Mouse (Mus musculus): ENCODE results near the gene Mettl8. TPM values are rescaled to one million over a fixed set of nuclear protein-coding genes. Genes with fewer than 3 reads are reported as not detected.

Gene Mettl8
- polyA plus RNA-seq, 1 experiment = 18.9 TPM

GRCm38 (mm10) chr2:71089766-71090165 lies 34.4 kb upstream of the Mettl8 start:
- Histone ChIP-seq H3K4me3 (ENCODE audit: control insufficient read depth, insufficient read depth, low read length) (no peak overlapping the region), H3K4me1 (replicated peaks; ENCODE audit: control insufficient read depth, insufficient read depth, low read length) (no peaks in the 10 kb centered on the region; the same call in 1 of the 2 replicates), H3K27me3 (ENCODE audit: control insufficient read depth, insufficient read depth, low read length) (no peaks in the 10 kb centered on the region), H3K36me3 (ENCODE audit: control insufficient read depth, insufficient read depth, low read length) (peaks cover 56% of the 10 kb centered on the region), H3K27ac (ENCODE audit: control insufficient read depth, insufficient read depth, low read length) (no peak overlapping the region)
- DNase-seq = no peak
- no peak for TF ChIP-seq CTCF (IDR thresholded peaks at IDR 0.05; ENCODE audit: borderline replicate concordance, control insufficient read depth, extremely low read depth, insufficient read depth, low read length, poor library complexity)
- TF ChIP-seq POLR2A (IDR thresholded peaks at IDR 0.05; ENCODE audit: control insufficient read depth, extremely low read depth, insufficient read depth, low read length, poor library complexity) = no peak
- WGBS = 80% methylated on average over 3 of the region's 3 CpGs

- Histone ChIP-seq H3K4me3 (ENCODE audit: control insufficient read depth, insufficient read depth, low read length) (no peak overlapping the region), H3K4me1 (replicated peaks; ENCODE audit: control insufficient read depth, insufficient read depth, low read length) (no peaks in the 10 kb centered on the region), H3K27me3 (ENCODE audit: control insufficient read depth, insufficient read depth, low read length) (no peaks in the 10 kb centered on the region), H3K36me3 (ENCODE audit: control insufficient read depth, insufficient read depth, low read length) (peaks cover 49% of the 10 kb centered on the region), H3K27ac (ENCODE audit: control insufficient read depth, insufficient read depth, low read length) (no peak overlapping the region)
- TF ChIP-seq CTCF (IDR thresholded peaks at IDR 0.05; ENCODE audit: borderline replicate concordance, control insufficient read depth, extremely low read depth, insufficient read depth, low read length, poor library complexity) = no peak
- TF ChIP-seq POLR2A (IDR thresholded peaks at IDR 0.05; ENCODE audit: control insufficient read depth, extremely low read depth, insufficient read depth, low read length, poor library complexity) = no peak
- no peak for DNase-seq
- WGBS = 98% methylated on average over 6 of the region's 6 CpGs
These were observed 28.2 kb upstream of the Mettl8 start for GRCm38 (mm10) chr2:71083454-71084193.

DNA sequence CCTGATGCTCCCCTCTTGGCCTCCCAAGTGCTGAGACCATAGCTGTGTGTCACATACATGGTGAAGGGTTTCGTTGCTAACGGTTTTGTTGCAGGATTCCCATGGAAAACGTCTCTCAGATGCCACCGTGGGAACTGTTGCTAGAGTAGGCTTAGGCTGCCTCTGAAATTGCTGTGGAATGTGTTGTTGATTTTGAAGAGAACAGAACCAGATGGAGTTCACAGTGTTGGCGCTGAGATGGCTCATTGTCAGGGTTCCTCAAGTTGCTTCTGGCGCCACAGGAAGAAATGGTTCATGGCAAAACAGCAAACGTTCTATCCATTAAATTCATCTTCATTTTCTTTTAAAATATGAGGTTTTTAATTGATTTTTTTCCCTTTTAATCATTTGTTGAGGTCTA lies 27.0 kb upstream of the Mettl8 start:
- no peak overlapping the region for H3K4me3 ChIP-seq (ENCODE audit: control insufficient read depth, insufficient read depth, low read length)
- H3K27me3 ChIP-seq (ENCODE audit: control insufficient read depth, insufficient read depth, low read length) = no peaks in the 10 kb centered on the region
- peaks cover 37% of the 10 kb centered on the region for H3K36me3 ChIP-seq (ENCODE audit: control insufficient read depth, insufficient read depth, low read length)
- no peak overlapping the region for H3K27ac ChIP-seq (ENCODE audit: control insufficient read depth, insufficient read depth, low read length)
- H3K4me1 ChIP-seq (replicated peaks; ENCODE audit: control insufficient read depth, insufficient read depth, low read length) = no peaks in the 10 kb centered on the region
- 96% methylated on average over 7 of the region's 7 CpGs for WGBS
- TF ChIP-seq CTCF (IDR thresholded peaks at IDR 0.05; ENCODE audit: borderline replicate concordance, control insufficient read depth, extremely low read depth, insufficient read depth, low read length, poor library complexity) (no peak), POLR2A (IDR thresholded peaks at IDR 0.05; ENCODE audit: control insufficient read depth, extremely low read depth, insufficient read depth, low read length, poor library complexity) (no peak)
- no peak for DNase-seq

GRCm38 (mm10) chr2:71073828-71074227 lies 18.4 kb upstream of the Mettl8 start:
- H3K27me3 ChIP-seq (ENCODE audit: control insufficient read depth, insufficient read depth, low read length) = no peaks in the 10 kb centered on the region
- 98% methylated on average over 3 of the region's 3 CpGs for WGBS
- H3K4me3 ChIP-seq (ENCODE audit: control insufficient read depth, insufficient read depth, low read length) = no peak overlapping the region
- no peaks in the 10 kb centered on the region for H3K4me1 ChIP-seq (replicated peaks; ENCODE audit: control insufficient read depth, insufficient read depth, low read length)
- no peak overlapping the region for H3K27ac ChIP-seq (ENCODE audit: control insufficient read depth, insufficient read depth, low read length)
- DNase-seq = no peak
- peaks cover 8% of the 10 kb centered on the region; the same call in 1 of the 2 replicates for H3K36me3 ChIP-seq (ENCODE audit: control insufficient read depth, insufficient read depth, low read length)
- TF ChIP-seq POLR2A (IDR thresholded peaks at IDR 0.05; ENCODE audit: control insufficient read depth, extremely low read depth, insufficient read depth, low read length, poor library complexity) = no peak
- no peak for TF ChIP-seq CTCF (IDR thresholded peaks at IDR 0.05; ENCODE audit: borderline replicate concordance, control insufficient read depth, extremely low read depth, insufficient read depth, low read length, poor library complexity)

DNA sequence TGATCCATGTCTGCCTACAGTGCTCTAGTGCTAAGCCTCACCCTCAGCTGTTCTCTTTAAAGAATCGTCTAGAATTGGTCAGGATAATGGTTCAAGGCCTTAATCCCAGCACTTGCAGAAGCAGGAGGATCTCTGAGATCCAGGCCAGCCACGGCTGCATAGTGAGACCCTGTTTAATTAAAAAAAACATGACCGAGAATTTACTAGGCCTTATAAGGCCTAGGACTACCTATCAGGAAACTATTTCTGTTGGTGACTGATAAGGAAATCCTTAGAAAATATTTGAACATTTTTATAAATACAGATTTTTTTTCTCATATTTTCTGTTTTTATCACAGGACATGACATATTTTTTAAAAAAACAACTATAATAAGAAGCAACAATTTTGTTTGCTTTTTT lies 17.9 kb upstream of the Mettl8 start:
- Histone ChIP-seq H3K36me3 (ENCODE audit: control insufficient read depth, insufficient read depth, low read length) (peaks cover 8% of the 10 kb centered on the region; the same call in 1 of the 2 replicates), H3K4me3 (ENCODE audit: control insufficient read depth, insufficient read depth, low read length) (no peak overlapping the region), H3K4me1 (replicated peaks; ENCODE audit: control insufficient read depth, insufficient read depth, low read length) (no peaks in the 10 kb centered on the region), H3K27ac (ENCODE audit: control insufficient read depth, insufficient read depth, low read length) (no peak overlapping the region), H3K27me3 (ENCODE audit: control insufficient read depth, insufficient read depth, low read length) (no peaks in the 10 kb centered on the region)
- 95% methylated on average over 3 of the region's 3 CpGs for WGBS
- DNase-seq = no peak
- TF ChIP-seq CTCF (IDR thresholded peaks at IDR 0.05; ENCODE audit: borderline replicate concordance, control insufficient read depth, extremely low read depth, insufficient read depth, low read length, poor library complexity) (no peak), POLR2A (IDR thresholded peaks at IDR 0.05; ENCODE audit: control insufficient read depth, extremely low read depth, insufficient read depth, low read length, poor library complexity) (no peak)

DNA sequence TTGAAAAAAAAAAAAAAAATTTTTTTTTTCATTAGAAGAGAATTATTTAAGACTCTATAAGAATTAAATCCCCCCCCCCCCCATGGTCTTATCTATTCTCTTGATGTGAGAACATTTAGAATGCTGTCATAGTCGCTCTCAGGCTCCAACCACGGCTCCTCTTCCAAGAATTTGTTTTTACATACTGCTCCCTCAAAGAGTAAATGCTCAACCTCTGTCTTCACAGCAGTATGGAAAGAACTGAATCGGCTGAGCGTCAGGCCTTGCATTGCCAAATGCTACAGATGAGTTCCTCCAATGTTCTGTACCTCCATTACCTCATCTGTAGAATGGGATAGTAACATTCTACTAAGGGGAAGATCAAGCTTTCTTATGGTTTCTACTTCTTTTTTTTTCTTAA lies 16.2 kb upstream of the Mettl8 start:
- Histone ChIP-seq H3K4me3 (ENCODE audit: control insufficient read depth, insufficient read depth, low read length) (no peak overlapping the region), H3K36me3 (ENCODE audit: control insufficient read depth, insufficient read depth, low read length) (peaks cover 4% of the 10 kb centered on the region; the same call in 1 of the 2 replicates), H3K27me3 (ENCODE audit: control insufficient read depth, insufficient read depth, low read length) (no peaks in the 10 kb centered on the region), H3K27ac (ENCODE audit: control insufficient read depth, insufficient read depth, low read length) (no peak overlapping the region), H3K4me1 (replicated peaks; ENCODE audit: control insufficient read depth, insufficient read depth, low read length) (no peaks in the 10 kb centered on the region)
- DNase-seq = no peak
- 96% methylated on average over 4 of the region's 4 CpGs for WGBS
- TF ChIP-seq CTCF (IDR thresholded peaks at IDR 0.05; ENCODE audit: borderline replicate concordance, control insufficient read depth, extremely low read depth, insufficient read depth, low read length, poor library complexity) = no peak

Data from thymus, adult 2 months (tissue).